Mouse (Mus musculus) 3134 (cell line): Measurements from ENCODE around the gene Ltbp4.
A peak's percentile ranks its signal among the peaks of the same experiment; 100 is the strongest.

Source experiments
- DNase-seq: peaks from one replicate; pipeline ENCODE4 v3.0.0-alpha.2; 2011; ENCODE audit warnings: low spot score; ENCODE audit not compliant: insufficient read length; ENCODE audit errors: extremely low read depth

The Ltbp4 gene

GRCm38 (mm10) chr7:27356248-27356647 is 18.8 kb upstream of the Ltbp4 start:
- no peak for DNase-seq

- DNase-seq, result peak; percentile 84
Measured at GRCm38 (mm10) chr7:27355745-27356240, 18.3 kb upstream of the Ltbp4 start, which contains the start of gene Shkbp1. Gene Shkbp1 (minus strand): TSS chr7:27356019.

GRCm38 (mm10) chr7:27355261-27355660 is 17.8 kb upstream of the Ltbp4 start:
- no peak for DNase-seq

- no peak for DNase-seq
Measured at GRCm38 (mm10) chr7:27354783-27355182, 17.3 kb upstream of the Ltbp4 start.

GRCm38 (mm10) chr7:27354144-27354543 is 16.7 kb upstream of the Ltbp4 start:
- DNase-seq, result no peak

GRCm38 (mm10) chr7:27345444-27345843 is 8.0 kb upstream of the Ltbp4 start:
- no peak for DNase-seq

- DNase-seq, result no peak
Measured at GRCm38 (mm10) chr7:27342595-27342994, 5.1 kb upstream of the Ltbp4 start.

GRCm38 (mm10) chr7:27339519-27339918 is 2.0 kb upstream of the Ltbp4 start:
- DNase-seq, result no peak

GRCm38 (mm10) chr7:27339114-27339513 is 1.6 kb upstream of the Ltbp4 start:
- DNase-seq, result no peak

GRCm38 (mm10) chr7:27335928-27336823 is 1.3 kb downstream of the Ltbp4 start:
- DNase-seq, result peak; percentile 69

GRCm38 (mm10) chr7:27335011-27335720 is 2.3 kb downstream of the Ltbp4 start:
- no peak for DNase-seq

GRCm38 (mm10) chr7:27334405-27334911 is 3.0 kb downstream of the Ltbp4 start:
- no peak for DNase-seq

- DNase-seq, result no peak
Measured at GRCm38 (mm10) chr7:27333316-27333941, 4.1 kb downstream of the Ltbp4 start.

GRCm38 (mm10) chr7:27332353-27333199 is 4.9 kb downstream of the Ltbp4 start:
- peak; percentile 89 for DNase-seq

GRCm38 (mm10) chr7:27331854-27332253 is 5.6 kb downstream of the Ltbp4 start:
- no peak for DNase-seq

- DNase-seq, result no peak
Measured at GRCm38 (mm10) chr7:27331541-27331851, 6.0 kb downstream of the Ltbp4 start.

- peak; percentile 89 for DNase-seq
Measured at GRCm38 (mm10) chr7:27330709-27331540, 6.6 kb downstream of the Ltbp4 start.

GRCm38 (mm10) chr7:27329981-27330380 is 7.5 kb downstream of the Ltbp4 start:
- no peak for DNase-seq

GRCm38 (mm10) chr7:27329326-27329947 is 8.1 kb downstream of the Ltbp4 start:
- DNase-seq, result no peak
